Mouse (Mus musculus): ENCODE data around the gene Elf2.

DNA sequence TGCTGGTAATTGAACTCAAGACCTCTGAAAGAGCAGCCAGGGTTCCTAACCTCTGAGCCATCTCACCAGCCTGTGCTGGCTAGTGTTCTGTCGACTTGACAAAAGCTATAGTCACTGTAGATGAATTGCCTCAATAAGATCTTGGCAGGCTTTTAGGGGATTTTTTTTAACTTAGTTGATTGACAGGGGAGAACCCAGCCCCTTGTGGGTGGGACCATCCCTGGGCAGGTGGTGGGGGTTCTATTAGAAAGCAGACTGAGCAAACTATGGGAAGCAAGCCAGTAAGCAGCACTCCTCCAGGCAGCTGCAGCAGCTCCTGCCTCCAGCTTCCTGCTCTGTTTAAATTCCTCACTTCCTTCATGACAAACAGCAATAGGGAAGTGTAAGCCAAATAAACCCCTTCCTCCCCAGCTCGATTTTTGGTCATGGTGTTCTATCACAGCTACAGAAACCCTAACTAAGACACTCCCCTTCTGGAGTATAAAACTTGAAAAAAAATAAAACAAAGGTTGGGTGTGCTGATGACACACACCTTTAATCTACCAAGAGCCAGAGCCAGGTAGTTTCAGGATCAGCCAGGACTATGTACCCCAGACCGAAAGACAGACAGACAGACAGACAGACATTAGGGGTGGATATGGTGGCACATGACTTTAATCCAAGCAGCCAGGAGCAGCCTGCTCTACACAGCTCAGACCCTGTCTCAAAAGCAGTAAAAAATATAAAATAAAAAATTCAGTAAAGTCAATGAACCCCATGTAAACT, 13.6 kb downstream of the Elf2 start:
- no peak for TF ChIP-seq EP300 (IDR thresholded peaks at IDR 0.05; ENCODE audit: low read depth)
- no peak for TF ChIP-seq CTCF (IDR thresholded peaks at IDR 0.05; ENCODE audit: low read depth)
